Mouse (Mus musculus): ENCODE data around the gene Mllt10.

Mllt10 gene

DNA sequence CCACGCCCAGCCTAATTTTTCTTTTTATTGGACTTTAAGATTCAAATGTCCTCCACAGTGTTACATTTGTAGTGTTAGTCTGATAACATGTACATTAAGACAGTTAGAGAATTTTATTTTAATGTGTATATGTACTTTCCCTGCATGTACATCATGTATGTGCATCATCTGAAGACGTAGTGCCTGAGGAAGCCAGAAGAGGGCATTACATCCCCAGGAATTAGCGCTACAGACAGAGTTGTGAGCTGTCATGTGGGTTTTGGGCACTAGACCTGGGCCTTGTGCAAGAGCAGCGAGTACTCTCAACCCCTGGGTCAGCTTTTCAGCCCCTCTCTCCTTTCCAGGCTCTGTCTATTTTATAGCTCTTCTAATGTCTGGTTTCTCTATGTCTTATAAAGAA is 147.9 kb downstream of the Mllt10 start:
- no peak for DNase-seq

DNA sequence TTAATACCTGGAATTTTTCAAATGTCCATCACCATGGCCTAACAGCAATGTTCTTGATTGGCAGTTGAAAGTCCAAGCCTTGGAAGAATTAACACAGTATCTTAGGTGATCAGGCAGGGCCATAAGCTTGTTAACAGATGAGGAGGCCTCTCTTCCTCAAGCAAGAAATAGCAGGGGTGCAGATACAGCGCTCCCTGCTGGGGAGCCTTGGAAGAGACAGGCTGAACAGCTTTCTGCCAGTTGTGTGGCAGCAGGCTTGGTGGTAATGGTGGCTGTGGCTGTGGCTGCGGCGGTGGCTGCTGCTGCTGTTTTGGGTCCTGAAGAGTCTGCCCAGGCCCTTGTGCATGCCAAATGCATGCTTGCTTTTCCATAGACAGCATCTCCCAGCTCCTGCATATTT is 150.1 kb downstream of the Mllt10 start:
- peak; percentile 53 to 55 for DNase-seq

DNA sequence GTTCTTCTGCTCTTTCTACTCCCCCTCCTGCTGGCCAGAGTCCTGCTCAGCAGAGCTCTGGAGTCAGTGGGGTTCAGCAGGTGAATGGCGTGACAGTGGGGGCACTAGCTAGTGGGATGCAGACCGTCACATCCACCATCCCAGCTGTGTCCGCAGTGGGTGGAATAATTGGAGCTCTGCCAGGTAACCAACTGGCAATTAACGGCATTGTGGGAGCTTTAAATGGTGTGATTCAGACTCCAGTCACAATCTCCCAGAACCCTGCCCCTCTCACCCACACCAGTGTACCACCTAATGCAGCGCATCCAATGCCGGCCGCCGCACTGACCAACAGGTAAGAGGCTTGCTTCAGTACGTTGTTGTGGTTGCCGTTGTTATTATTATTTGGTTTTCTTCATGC is 151.8 kb downstream of the Mllt10 start:
- peak; percentile 33 to 34 for DNase-seq

DNA sequence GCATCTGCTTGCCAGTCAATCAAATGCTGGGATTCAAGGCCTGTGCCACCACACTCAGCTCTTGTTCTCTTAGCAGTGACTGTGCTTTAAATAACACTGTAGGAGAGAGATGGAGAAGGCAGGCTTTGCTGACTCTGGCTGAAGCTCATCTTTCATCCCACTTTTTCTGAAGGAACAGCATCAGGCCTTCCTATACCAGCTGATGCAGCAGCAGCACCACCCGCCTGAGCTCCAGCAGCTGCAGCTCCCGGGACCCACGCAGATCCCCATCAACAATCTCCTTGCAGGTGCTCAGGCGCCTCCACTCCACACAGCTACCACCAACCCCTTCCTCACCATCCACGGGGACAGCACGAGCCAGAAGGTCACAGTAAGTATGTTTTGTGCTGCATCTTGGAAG is 153.5 kb downstream of the Mllt10 start:
- no peak for DNase-seq

DNA sequence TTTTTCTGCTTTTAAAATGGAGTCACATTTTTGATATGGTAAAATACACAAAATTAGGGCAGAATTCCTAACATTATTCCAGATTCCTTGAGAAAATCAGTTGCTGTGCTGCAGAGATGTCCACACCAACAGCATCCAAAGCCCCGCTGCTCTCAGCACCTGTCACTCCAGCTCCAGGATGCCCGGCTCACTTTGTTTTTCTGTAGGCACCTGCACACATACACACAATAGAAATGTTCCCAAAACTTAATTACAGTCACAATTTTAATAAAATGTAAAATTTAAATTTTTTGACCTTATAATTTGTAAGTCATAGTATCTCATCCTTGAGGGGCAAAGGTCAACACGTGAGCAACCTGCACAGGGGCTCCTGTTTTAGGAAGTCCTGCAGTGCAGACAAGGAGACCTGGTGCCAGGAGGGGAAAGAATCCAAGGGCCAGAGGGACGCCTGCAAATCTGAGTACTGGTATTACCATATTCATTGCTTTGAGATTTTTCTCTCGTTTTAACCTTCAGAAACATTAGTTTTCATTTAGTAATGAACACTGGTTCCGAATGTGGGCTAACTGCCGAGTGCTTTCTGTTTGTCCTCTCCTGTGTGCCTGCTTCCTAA is 154.3 kb downstream of the Mllt10 start:
- DNase-seq = peak; percentile 41 to 47

DNA sequence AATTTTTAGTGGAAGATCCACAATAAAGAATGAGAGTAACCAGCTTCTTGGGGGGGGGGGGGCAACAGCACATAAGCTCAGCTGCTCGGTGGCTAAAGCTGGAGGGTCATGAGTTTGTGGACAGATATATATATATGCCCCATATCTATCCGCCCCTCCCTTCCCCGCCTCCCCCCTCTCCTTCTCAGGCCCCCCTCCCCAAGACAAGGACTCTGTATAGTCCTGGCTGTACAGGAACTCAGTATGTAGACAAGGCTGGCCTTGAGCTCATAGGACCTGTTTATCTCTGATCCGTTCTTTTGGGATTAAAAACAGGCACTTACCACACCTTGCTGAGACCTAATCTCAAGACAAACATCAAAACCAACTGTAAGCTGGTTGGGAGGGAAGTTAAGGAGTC is 154.9 kb downstream of the Mllt10 start:
- no peak for DNase-seq

DNA sequence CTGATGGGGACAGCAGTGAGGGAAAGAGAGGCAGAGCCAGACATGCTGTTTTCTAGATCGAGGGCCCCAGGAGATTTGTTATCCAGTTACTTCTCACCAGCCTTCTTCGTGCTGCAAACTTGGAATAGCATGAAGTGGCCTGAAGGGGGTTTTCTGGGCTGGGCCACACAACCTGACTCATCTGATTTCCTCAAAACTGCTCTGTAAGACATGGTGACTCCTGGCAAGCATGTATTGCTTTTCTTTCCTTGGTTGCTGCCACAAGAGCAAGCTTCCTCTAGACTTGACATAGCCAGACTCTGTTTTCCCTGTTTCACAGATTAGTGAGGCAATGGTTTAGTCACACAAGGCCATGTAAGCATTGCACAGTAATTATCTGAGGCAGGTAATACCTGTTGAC is 159.0 kb downstream of the Mllt10 start:
- no peak for DNase-seq

DNA sequence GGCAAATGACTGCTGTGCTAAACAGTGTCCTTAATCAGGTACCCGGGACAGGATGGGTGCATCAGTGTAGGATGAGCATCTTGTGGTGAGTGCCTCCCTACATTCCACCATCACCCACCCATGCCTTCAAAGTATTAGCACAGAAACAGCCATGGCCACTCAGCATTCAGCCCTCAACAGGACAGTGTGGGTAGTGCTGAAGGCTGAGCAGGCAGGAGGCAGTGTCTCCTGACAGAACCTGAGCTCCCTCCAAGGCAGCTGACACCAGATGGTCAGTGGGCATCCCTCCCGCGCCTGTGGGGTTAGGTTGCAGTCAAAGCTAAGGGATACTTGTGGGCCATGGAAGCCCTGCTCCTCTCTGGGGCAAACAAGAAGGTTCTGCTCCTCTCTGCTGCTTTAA is 162.8 kb downstream of the Mllt10 start:
- peak; percentile 93 to 96 for DNase-seq

DNA sequence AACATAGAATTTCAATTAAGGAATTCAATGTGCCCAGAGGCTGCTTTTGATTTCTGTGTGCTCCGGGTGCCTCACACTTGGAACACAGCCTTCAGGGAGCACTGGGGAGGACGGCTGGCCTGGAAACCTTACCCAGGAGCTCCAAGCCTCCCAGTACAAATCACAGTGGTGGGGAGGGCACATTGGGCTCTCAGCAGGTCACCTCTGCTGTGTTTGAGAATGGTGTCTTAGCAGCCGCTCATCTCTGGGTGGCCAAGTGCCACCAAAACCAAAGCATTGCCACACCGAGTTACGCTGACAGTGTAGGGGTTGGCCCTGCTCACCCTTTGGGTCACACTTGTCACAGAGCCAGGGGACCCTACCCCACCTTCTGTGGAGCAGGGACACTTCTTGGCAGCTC is 163.5 kb downstream of the Mllt10 start:
- DNase-seq = peak; percentile 49 to 56

DNA sequence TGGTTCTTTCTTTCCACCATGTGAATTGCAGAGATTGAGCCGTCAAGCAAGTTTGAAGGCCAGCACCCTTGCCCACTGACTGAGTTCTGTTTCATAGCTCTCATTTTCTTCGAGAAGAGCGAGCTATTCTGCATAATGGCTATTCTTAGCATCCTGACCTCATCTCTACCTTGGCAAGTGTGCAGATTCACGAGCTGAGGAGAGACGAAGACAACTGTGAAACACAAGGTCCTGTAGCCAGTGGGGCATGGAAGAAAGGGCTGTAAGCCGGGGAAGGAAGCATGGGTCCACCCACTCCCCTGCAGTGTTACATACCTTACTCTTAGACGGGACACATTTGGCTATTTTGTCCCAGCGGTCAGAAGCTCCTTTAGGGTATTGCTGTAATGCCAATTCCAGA is 164.1 kb downstream of the Mllt10 start:
- DNase-seq = peak; percentile 39 to 58

DNA sequence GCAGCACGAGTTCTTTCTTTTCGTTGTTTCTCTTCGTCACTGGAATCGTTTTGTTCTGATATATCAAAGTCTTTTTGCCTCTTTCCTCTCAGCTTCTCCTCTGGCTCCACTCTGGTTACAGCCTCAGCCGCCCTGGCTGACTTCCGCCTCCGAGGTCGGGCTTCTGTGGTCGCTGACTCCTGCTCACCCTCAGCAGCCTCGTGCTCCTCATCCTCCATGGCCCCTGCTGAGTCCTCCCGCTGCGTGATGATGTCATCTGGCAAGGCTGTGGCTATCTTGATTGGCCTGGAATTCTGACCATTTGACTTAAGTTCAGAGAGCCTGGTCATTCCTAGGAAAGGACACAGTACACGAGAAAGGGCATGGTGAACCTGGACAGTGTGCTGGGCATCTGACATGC is 164.5 kb downstream of the Mllt10 start:
- peak in 1 of 2 experiments; percentile 34 for DNase-seq

DNA sequence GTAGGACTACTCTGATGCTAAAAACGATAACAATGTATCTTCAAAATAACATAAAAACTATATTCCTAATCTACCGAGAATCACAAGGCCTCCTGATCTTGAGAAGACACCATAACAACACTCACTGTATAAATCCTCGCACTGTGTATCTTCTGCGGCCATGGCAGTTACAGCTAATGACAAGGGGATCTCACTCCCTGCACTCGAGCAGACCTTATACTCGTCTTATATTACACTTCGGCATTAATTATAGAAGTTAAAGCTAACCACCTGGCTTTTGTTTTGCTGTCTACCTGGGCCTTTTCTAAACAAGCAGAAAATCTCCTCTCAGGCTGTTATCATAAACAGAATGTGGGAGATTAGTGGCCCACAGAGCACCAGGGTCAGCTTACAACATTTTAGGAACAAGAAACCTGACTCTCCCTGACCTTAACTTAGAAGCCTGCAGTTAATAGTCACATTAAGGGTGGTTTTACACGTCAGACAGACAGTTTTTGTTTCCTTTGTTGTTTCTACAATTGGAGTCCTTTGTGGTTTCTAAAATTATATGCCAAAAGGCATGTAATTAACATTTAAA is 173.5 kb downstream of the Mllt10 start:
- DNase-seq = no peak

DNA sequence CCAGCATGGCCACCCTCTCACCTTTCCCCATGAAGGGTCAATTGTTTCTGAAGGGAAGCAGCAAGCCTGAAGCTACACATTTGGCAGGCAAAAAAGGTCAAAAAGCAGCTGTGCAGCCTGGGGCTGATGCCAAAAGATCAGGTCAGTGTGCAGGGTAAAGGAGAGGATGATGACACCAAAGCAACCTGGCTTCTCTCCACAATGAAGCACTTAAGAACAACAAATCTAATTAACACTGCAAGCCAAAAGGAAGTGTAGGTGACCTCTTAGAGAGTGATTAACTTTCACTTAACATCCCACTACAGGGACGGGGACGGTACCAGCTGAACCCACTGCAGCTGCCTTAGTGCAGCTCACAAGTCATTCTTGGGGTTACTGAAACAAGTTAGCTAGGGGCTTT is 174.2 kb downstream of the Mllt10 start:
- DNase-seq = no peak

DNA sequence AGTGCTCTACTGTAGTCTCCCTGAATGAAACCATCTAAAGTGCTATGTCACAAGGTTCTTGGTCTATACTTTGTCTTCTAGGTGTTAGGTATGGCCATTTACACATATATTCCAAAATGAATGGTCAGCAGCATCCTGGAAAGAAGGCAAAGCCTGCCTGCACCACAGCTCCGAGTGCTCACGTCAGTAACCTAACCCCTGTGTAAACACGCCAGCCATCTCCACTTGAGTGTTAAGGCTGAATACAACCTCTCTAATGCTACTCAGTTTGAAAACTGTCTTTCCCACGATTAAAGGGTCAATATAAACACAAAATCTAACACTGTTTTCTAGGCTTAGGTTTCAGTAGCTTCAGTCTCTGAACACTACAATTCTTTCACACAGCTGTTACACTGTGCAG is 176.1 kb downstream of the Mllt10 start:
- no peak for DNase-seq

DNA sequence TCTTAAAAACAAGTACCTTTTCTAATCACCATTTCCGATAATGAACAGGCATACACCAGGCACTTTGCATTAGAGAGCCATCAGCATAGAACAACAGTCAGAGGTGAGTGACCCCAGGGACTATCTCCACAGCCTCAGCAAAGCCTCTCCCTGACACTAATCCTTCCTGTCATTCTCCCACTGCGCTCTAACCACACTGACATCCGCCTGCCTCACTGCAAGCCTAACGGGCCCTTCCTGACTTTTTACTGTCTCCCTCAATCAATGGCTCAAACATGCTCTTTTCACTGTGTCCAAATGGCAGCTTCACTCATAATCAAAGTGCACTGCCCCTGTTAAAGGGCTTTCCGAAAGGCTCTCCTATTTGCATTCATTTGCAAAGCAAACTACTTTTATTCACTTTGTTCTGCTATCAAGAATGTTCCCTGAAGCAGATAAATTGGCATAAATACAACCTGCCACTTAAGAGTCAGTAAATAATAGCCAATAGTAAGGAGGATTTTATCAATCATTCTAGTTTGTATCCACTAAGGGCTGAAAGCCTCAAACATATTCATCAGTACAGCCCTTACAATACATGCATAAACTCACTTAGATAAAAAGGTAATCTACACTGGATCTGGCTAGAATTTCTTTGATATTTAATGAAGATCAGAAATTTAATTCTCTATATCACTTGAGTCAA is 178.0 kb downstream of the Mllt10 start:
- DNase-seq = no peak

DNA sequence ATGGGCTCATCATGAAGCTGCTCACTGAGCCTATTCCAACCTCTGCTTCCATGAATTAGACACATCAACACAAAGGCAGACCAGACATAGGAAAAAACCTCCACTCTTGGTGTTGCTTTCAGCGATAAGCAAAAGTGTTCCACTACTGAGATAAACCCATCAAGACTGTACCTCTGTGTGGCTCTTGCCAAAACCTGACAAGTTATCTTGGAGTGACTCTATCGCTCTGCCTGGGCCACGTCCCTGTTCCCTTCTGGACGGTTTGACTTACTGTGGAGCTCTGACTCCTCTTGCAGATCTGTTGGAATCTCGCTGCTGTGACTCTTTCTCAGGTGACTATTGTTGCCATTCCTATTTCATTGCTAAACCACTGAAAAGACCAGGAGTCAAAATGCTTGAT is 180.5 kb downstream of the Mllt10 start:
- no peak for DNase-seq

DNA sequence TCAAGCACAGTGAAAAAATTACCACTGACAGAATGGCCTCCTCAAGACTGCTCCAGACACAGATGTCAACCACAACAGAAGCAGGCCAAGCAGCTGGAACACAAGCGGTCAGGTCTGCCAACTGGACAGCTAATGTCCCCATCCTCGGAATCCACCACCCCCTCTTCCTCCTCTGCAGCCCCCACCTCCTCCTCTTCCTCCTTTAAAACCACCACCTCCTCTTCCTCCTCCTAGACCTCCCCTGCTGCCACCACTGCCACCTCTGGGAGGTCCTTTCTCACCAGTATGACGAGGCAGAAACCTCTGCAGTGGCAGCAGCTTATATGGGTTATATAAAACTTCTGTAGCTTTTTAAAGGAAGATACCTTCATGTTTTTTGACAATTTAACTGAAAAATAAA is 194.2 kb downstream of the Mllt10 start:
- no peak for DNase-seq

All from cerebellum, postnatal 10 days (tissue).